Mouse (Mus musculus): ENCODE data around the gene Defb23. TPM values are rescaled to one million over a fixed set of nuclear protein-coding genes. Genes with fewer than 3 reads are reported as not detected.
"Not testable (repeated sequence)": the region's sequence is repeated elsewhere in the genome, so short reads cannot be mapped to it uniquely, and the experiment has no call there.

Defb23 gene
- total and polyA plus RNA-seq, 3 experiments = not detected

DNA sequence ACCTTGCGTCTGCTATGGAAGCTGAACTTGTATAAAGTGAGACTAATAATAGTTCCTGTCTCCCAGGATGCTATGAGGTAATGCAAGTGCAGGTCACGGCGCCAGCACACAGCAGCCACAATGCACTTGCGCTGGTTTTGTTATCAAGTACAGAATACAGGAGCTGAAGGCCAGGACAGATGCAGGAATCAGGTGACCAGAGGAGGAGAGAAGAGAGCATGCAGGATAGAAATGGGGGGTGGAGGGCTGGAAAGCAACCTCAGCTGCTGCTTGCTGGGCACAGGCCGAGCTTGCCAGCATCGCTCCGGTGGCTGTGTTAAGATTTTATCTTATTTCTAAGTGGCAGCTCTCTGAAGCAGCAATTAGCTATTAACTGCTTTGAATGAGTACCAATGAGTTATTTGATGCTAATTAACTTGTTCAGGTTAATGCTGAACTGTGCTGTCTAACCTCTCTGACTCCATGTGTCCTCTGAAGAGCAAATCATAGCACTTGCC is 28.0 kb downstream of the Defb23 start:
- Histone ChIP-seq H3K9me3 (replicated peaks; ENCODE audit: insufficient read depth, low read length) (no peaks in the 10 kb centered on the region), H3K79me2 (ENCODE audit: control insufficient read depth, insufficient read depth, low read length, poor library complexity) (no peaks in the 10 kb centered on the region), H3K27me3 (ENCODE audit: control insufficient read depth in 1 of 2, insufficient read depth in 2 of 2, low read length in 2 of 2) (no peaks in the 10 kb centered on the region; a peak in 1 of 4 replicates), H3K4me3 (ENCODE audit: control insufficient read depth in 1 of 2, insufficient read depth in 1 of 2, low read depth in 2 of 2, low read length in 2 of 2) (no peak overlapping the region), H3K36me3 (ENCODE audit: control insufficient read depth in 1 of 2, insufficient read depth in 2 of 2, low read length in 2 of 2) (peaks cover 0 to 2% of the 10 kb centered on the region in 2 experiments; a peak in 2 of 4 replicates), H3K4me1 (ENCODE audit: control insufficient read depth in 1 of 2, insufficient read depth in 2 of 2, low read length in 2 of 2) (peaks cover 6 to 12% of the 10 kb centered on the region in 2 experiments; a peak in 2 of 4 replicates), H3K27ac (ENCODE audit: control insufficient read depth, low read depth, low read length) (no peak overlapping the region), H3K9ac (ENCODE audit: control insufficient read depth, low read depth, low read length, poor library complexity, severe bottlenecking) (no peak overlapping the region)
- TF ChIP-seq POLR2AphosphoS2 (IDR thresholded peaks at IDR 0.05; ENCODE audit: low read length) (no peak), TCF12 (IDR thresholded peaks at IDR 0.05; ENCODE audit: low read depth, low read length) (no peak), E2F4 (IDR thresholded peaks at IDR 0.05; ENCODE audit: borderline replicate concordance, low read depth, low read length) (no peak), MAFK (IDR thresholded peaks at IDR 0.05; ENCODE audit: borderline replicate concordance, low read depth, low read length) (no peak), POLR2A (IDR thresholded peaks at IDR 0.05; ENCODE audit: control insufficient read depth in 1 of 2, insufficient read depth in 1 of 2, low read depth in 1 of 2, low read length in 2 of 2, poor library complexity in 1 of 2) (no peak), ZKSCAN1 (IDR thresholded peaks at IDR 0.05; ENCODE audit: low read depth, low read length) (no peak), GATA1 (IDR thresholded peaks at IDR 0.05; ENCODE audit: low read depth, low read length) (no peak), BHLHE40 (IDR thresholded peaks at IDR 0.05; ENCODE audit: borderline replicate concordance, low read depth, low read length) (no peak), UBTF (IDR thresholded peaks at IDR 0.05; ENCODE audit: borderline replicate concordance, insufficient read depth, low read depth, low read length) (no peak), CHD1 (IDR thresholded peaks at IDR 0.05; ENCODE audit: low read depth, low read length) (no peak)
- peak; percentile 46 for DNase-seq (ENCODE audit: low read depth, low spot score)

DNA sequence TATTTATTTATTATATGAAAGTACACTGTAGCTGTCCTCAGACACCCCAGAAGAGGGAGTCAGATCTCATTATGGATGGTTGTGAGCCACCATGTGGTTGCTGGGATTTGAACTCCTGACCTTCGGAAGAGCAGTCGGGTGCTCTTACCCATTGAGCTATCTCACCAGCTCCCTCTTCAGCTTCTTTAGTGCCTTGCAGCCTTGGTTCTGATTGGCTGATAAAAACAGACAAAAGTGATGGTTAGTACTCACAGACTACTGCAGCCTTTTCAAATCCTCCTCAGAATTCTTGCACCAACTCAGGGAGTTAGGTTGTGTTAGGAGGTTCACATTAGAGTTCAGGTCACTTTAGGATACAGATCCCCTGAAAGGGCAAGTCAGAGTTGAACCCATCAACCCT is 35.9 kb downstream of the Defb23 start:
- not testable (repeated sequence) for H3K4me1 ChIP-seq (ENCODE audit: control insufficient read depth in 1 of 2, insufficient read depth in 2 of 2, low read length in 2 of 2); H3K27me3 ChIP-seq (ENCODE audit: control insufficient read depth in 1 of 2, insufficient read depth in 2 of 2, low read length in 2 of 2); H3K79me2 ChIP-seq (ENCODE audit: control insufficient read depth, insufficient read depth, low read length, poor library complexity); H3K27ac ChIP-seq (ENCODE audit: control insufficient read depth, low read depth, low read length); H3K9ac ChIP-seq (ENCODE audit: control insufficient read depth, low read depth, low read length, poor library complexity, severe bottlenecking); H3K36me3 ChIP-seq (ENCODE audit: control insufficient read depth in 1 of 2, insufficient read depth in 2 of 2, low read length in 2 of 2); H3K4me3 ChIP-seq (ENCODE audit: control insufficient read depth in 1 of 2, insufficient read depth in 1 of 2, low read depth in 2 of 2, low read length in 2 of 2); H3K9me3 ChIP-seq (replicated peaks; ENCODE audit: insufficient read depth, low read length)
- peak; percentile 57; the same call in 1 of the 2 replicates for TF ChIP-seq TBP (IDR thresholded peaks at IDR 0.05; ENCODE audit: low read depth, low read length)
- peak; percentile 38 for DNase-seq (ENCODE audit: low read depth, low spot score)

- no peak for TF ChIP-seq USF2 (IDR thresholded peaks at IDR 0.05; ENCODE audit: borderline replicate concordance in 1 of 2, insufficient read depth in 1 of 2, low read depth in 1 of 2, low read length in 2 of 2)
- TF ChIP-seq NELFE (IDR thresholded peaks at IDR 0.05; ENCODE audit: low read depth, low read length) = no peak
- TF ChIP-seq MAZ (IDR thresholded peaks at IDR 0.05; ENCODE audit: low read depth, low read length) = no peak
- TF ChIP-seq MAFK (IDR thresholded peaks at IDR 0.05; ENCODE audit: borderline replicate concordance, low read depth, low read length) = no peak
- TF ChIP-seq SMC3 (IDR thresholded peaks at IDR 0.05; ENCODE audit: low read depth, low read length) = no peak
- no peak for TF ChIP-seq JUND (IDR thresholded peaks at IDR 0.05; ENCODE audit: low read depth, low read length)
- no peak for TF ChIP-seq UBTF (IDR thresholded peaks at IDR 0.05; ENCODE audit: borderline replicate concordance, insufficient read depth, low read depth, low read length)
- TF ChIP-seq CHD2 (IDR thresholded peaks at IDR 0.05; ENCODE audit: low read length) = no peak
- TF ChIP-seq TCF12 (IDR thresholded peaks at IDR 0.05; ENCODE audit: low read depth, low read length) = no peak
- no peak for TF ChIP-seq ZKSCAN1 (IDR thresholded peaks at IDR 0.05; ENCODE audit: low read depth, low read length)
- TF ChIP-seq MEF2A (IDR thresholded peaks at IDR 0.05; ENCODE audit: extremely low read depth, insufficient replicate concordance, low read depth, low read length, poor library complexity, severe bottlenecking) = no peak
- no peak for TF ChIP-seq POLR2A (IDR thresholded peaks at IDR 0.05; ENCODE audit: control insufficient read depth in 1 of 2, insufficient read depth in 1 of 2, low read depth in 1 of 2, low read length in 2 of 2, poor library complexity in 1 of 2)
- TF ChIP-seq ELF1 (IDR thresholded peaks at IDR 0.05; ENCODE audit: low read depth, low read length) = no peak
- no peak for TF ChIP-seq KAT2A (conservative IDR thresholded peaks at IDR 0.05; ENCODE audit: low read depth, low read length)
- TF ChIP-seq USF1 (IDR thresholded peaks at IDR 0.05; ENCODE audit: low read depth, low read length) = no peak
- no peak for TF ChIP-seq MYB (IDR thresholded peaks at IDR 0.05; ENCODE audit: low read depth, low read length)
- H3K27ac ChIP-seq (ENCODE audit: control insufficient read depth, low read depth, low read length) = no peak overlapping the region
Measured at GRCm38 (mm10) chr2:152427493-152427892, 36.9 kb downstream of the Defb23 start.

More at GRCm38 (mm10) chr2:152427493-152427892, 36.9 kb downstream of the Defb23 start:
- DNase-seq (ENCODE audit: low read depth, low spot score) = no peak
- H3K4me1 ChIP-seq (ENCODE audit: control insufficient read depth in 1 of 2, insufficient read depth in 2 of 2, low read length in 2 of 2) = no peaks in the 10 kb centered on the region
- no peaks in the 10 kb centered on the region for H3K79me2 ChIP-seq (ENCODE audit: control insufficient read depth, insufficient read depth, low read length, poor library complexity)
- no peaks in the 10 kb centered on the region for H3K9me3 ChIP-seq (replicated peaks; ENCODE audit: insufficient read depth, low read length)
- no peak overlapping the region for H3K9ac ChIP-seq (ENCODE audit: control insufficient read depth, low read depth, low read length, poor library complexity, severe bottlenecking)
- no peak overlapping the region for H3K4me3 ChIP-seq (ENCODE audit: control insufficient read depth in 1 of 2, insufficient read depth in 1 of 2, low read depth in 2 of 2, low read length in 2 of 2)
- H3K36me3 ChIP-seq (ENCODE audit: control insufficient read depth in 1 of 2, insufficient read depth in 2 of 2, low read length in 2 of 2) = no peaks in the 10 kb centered on the region
- H3K27me3 ChIP-seq (ENCODE audit: control insufficient read depth in 1 of 2, insufficient read depth in 2 of 2, low read length in 2 of 2) = no peaks in the 10 kb centered on the region
